Mouse (Mus musculus): Measurements from ENCODE around the gene Mthfd2.
A peak's percentile ranks its signal among the peaks of the same experiment; 100 is the strongest.

Mthfd2 gene

GRCm38 (mm10) chr6:83268144-83269010 lies 57.3 kb downstream of the Mthfd2 start:
- DNase-seq (ENCODE audit: low spot score in 2 of 2), result peak; percentile 57 to 63

- DNase-seq (ENCODE audit: low spot score in 2 of 2), result no peak
Observed at GRCm38 (mm10) chr6:83267616-83268015, 58.1 kb downstream of the Mthfd2 start.

GRCm38 (mm10) chr6:83265653-83266052 lies 60.1 kb downstream of the Mthfd2 start:
- no peak for DNase-seq (ENCODE audit: low spot score in 2 of 2)

GRCm38 (mm10) chr6:83265253-83265652 lies 60.5 kb downstream of the Mthfd2 start:
- DNase-seq (ENCODE audit: low spot score in 2 of 2), result no peak

GRCm38 (mm10) chr6:83264516-83264915 lies 61.2 kb downstream of the Mthfd2 start:
- DNase-seq (ENCODE audit: low spot score in 2 of 2), result no peak

Data from spleen, postnatal 36 days (tissue).